Mouse (Mus musculus): Measurements from ENCODE around the gene Serpinb1a. TPM values are rescaled to one million over a fixed set of nuclear protein-coding genes. Genes with fewer than 3 reads are reported as not detected.
A peak's percentile ranks its signal among the peaks of the same experiment; 100 is the strongest.
"Not testable (repeated sequence)": the region's sequence is repeated elsewhere in the genome, so short reads cannot be mapped to it uniquely, and the experiment has no call there.

Gene Serpinb1a
- polyA plus RNA-seq, 1 experiment from 2014 or later = 670 TPM

DNA sequence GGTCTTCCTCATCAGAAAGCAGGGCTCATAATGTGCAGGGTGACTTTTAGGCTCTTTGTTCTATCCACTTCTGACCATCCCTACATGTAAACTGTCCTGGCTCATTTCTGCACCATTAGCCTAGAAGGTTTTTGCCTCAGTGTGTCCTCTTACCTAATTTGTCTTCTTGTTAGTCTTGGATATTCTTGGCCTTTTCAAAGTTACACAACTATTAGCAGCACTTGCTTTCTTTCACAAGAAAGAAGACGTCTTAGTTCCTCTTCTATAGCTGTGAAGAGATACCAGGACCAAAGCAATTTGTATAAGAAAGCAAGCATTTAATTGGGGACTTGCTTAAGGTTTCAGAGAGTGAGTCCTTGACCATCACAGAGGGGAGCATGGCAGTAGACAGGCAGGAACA is 22.9 kb upstream of the Serpinb1a start:
- Histone ChIP-seq H3K4me1 (replicated peaks; ENCODE audit: control insufficient read depth, insufficient read depth, low read length) (no peaks in the 10 kb centered on the region), H3K9me3 (ENCODE audit: control insufficient read depth) (no peaks in the 10 kb centered on the region), H3K27me3 (replicated peaks; ENCODE audit: control insufficient read depth, insufficient read depth, low read length) (no peaks in the 10 kb centered on the region), H3K36me3 (ENCODE audit: control insufficient read depth, insufficient read depth) (no peaks in the 10 kb centered on the region), H3K9ac (ENCODE audit: low read depth, low read length) (no peak overlapping the region), H3K4me2 (replicated peaks; ENCODE audit: low read depth) (no peak overlapping the region), H3K4me3 (ENCODE audit: low read depth, low read length) (no peak overlapping the region), H3K27ac (ENCODE audit: low read depth, low read length) (no peak overlapping the region)
- no peak for TF ChIP-seq CTCF (IDR thresholded peaks at IDR 0.05; ENCODE audit: low read depth)
- WGBS = 65% methylated on average over 1 of the region's 1 CpGs
- no peak for ATAC-seq

DNA sequence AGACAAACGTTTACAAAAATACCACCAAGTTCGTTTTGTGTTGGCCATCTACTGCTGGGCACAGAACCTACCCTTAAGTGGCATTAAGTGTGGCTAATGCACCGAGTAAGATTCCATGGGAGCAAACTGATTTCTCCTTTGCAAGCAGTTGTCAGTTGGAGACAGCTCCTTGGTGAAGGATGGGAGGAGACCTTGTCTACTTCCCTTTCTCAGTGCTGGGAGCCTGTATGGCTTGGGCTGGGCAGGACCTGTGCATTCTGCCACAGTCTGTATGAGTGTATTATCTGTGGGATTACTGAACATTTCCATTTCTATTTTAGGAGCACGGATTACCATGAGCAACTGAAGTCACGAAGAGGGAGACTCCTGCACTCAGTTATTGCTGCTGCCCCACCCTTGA is 17.9 kb upstream of the Serpinb1a start:
- Histone ChIP-seq H3K4me3 (ENCODE audit: low read depth, low read length) (no peak overlapping the region), H3K27me3 (replicated peaks; ENCODE audit: control insufficient read depth, insufficient read depth, low read length) (no peaks in the 10 kb centered on the region), H3K27ac (ENCODE audit: low read depth, low read length) (no peak overlapping the region), H3K9ac (ENCODE audit: low read depth, low read length) (no peak overlapping the region), H3K4me1 (replicated peaks; ENCODE audit: control insufficient read depth, insufficient read depth, low read length) (no peaks in the 10 kb centered on the region), H3K36me3 (ENCODE audit: control insufficient read depth, insufficient read depth) (no peaks in the 10 kb centered on the region), H3K9me3 (ENCODE audit: control insufficient read depth) (no peaks in the 10 kb centered on the region), H3K4me2 (replicated peaks; ENCODE audit: low read depth) (no peak overlapping the region)
- ATAC-seq = no peak
- WGBS = 57% methylated on average over 5 of the region's 5 CpGs
- no peak for TF ChIP-seq CTCF (IDR thresholded peaks at IDR 0.05; ENCODE audit: low read depth)

DNA sequence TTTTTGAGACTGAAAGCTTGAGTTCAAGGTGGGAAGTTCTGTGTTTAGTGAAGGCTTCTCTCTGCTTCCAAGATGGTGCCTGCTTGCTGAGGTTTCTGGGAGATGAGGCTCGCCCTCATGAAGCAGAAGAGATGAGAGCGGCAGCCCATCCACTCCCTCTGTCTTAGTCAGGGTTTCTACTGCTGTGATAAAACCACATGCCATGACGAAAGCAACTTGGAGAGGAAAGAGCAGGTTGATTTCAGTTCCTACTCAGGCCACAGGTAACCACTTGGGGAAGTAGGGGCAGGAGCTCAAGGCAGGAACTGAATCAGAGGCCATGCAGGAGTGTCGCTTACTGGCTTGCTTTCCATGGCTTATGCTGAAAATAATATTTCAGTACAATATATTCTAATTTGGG is 17.2 kb upstream of the Serpinb1a start:
- H3K36me3 ChIP-seq (ENCODE audit: control insufficient read depth, insufficient read depth); H3K9ac ChIP-seq (ENCODE audit: low read depth, low read length); H3K9me3 ChIP-seq (ENCODE audit: control insufficient read depth); H3K4me3 ChIP-seq (ENCODE audit: low read depth, low read length); H3K4me2 ChIP-seq (replicated peaks; ENCODE audit: low read depth); H3K27ac ChIP-seq (ENCODE audit: low read depth, low read length); H3K4me1 ChIP-seq (replicated peaks; ENCODE audit: control insufficient read depth, insufficient read depth, low read length); ATAC-seq; H3K27me3 ChIP-seq (replicated peaks; ENCODE audit: control insufficient read depth, insufficient read depth, low read length): not testable (repeated sequence)
- 79% methylated on average over 4 of the region's 4 CpGs for WGBS

DNA sequence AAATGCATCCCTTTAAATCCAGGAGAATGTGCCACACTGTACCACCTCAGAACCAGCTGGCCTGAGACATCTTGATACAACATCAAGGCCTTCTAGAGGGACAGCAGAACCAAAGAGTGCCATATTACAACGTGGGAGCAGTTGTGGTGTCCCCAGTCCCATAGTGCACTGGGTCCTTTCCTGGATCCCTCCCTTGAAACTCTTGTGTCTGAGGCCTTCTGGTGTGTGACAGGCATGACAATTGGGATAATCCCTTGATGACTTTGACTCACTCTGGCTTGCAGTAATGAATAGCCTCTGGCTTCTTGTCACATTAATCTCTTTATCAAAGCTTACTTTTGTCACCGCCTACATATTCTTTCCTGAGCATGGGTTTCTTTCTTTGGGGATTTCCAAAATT is 16.0 kb upstream of the Serpinb1a start:
- H3K9ac ChIP-seq (ENCODE audit: low read depth, low read length) = no peak overlapping the region
- no peak overlapping the region for H3K27ac ChIP-seq (ENCODE audit: low read depth, low read length)
- H3K4me2 ChIP-seq (replicated peaks; ENCODE audit: low read depth) = no peak overlapping the region
- H3K36me3 ChIP-seq (ENCODE audit: control insufficient read depth, insufficient read depth) = no peaks in the 10 kb centered on the region
- no peaks in the 10 kb centered on the region for H3K4me1 ChIP-seq (replicated peaks; ENCODE audit: control insufficient read depth, insufficient read depth, low read length)
- no peaks in the 10 kb centered on the region for H3K9me3 ChIP-seq (ENCODE audit: control insufficient read depth)
- TF ChIP-seq CTCF (IDR thresholded peaks at IDR 0.05; ENCODE audit: low read depth) = no peak
- WGBS = 58% methylated on average over 2 of the region's 2 CpGs
- no peaks in the 10 kb centered on the region for H3K27me3 ChIP-seq (replicated peaks; ENCODE audit: control insufficient read depth, insufficient read depth, low read length)
- no peak overlapping the region for H3K4me3 ChIP-seq (ENCODE audit: low read depth, low read length)
- ATAC-seq = no peak

DNA sequence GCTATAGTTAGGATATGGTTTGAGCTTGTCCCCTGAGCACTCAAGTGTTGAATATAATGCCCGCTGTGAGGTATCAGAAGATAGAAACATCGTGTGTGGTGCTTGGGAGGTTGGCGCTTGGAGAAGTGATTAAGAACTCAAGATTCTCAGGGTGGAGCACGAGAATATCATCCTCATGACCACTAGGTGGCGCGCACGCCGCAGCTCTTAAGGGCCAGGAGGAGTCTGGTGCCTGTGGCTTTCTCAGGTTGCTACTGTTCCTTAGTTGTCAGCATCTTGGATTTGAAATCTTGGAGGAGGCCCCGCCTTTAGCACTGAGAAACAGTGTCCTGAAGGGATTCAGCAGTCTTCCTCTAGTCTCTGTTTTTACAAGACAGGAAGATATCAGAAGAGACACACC is 15.5 kb upstream of the Serpinb1a start:
- peak; percentile 49; the same call in 1 of the 2 replicates for ATAC-seq
- Histone ChIP-seq H3K4me3 (ENCODE audit: low read depth, low read length) (no peak overlapping the region), H3K4me2 (replicated peaks; ENCODE audit: low read depth) (no peak overlapping the region), H3K9ac (ENCODE audit: low read depth, low read length) (no peak overlapping the region), H3K27me3 (replicated peaks; ENCODE audit: control insufficient read depth, insufficient read depth, low read length) (no peaks in the 10 kb centered on the region), H3K4me1 (replicated peaks; ENCODE audit: control insufficient read depth, insufficient read depth, low read length) (no peaks in the 10 kb centered on the region), H3K36me3 (ENCODE audit: control insufficient read depth, insufficient read depth) (no peaks in the 10 kb centered on the region), H3K27ac (ENCODE audit: low read depth, low read length) (no peak overlapping the region), H3K9me3 (ENCODE audit: control insufficient read depth) (no peaks in the 10 kb centered on the region)
- TF ChIP-seq CTCF (IDR thresholded peaks at IDR 0.05; ENCODE audit: low read depth) = peak; percentile 93
- 3% methylated on average over 9 of the region's 9 CpGs for WGBS

DNA sequence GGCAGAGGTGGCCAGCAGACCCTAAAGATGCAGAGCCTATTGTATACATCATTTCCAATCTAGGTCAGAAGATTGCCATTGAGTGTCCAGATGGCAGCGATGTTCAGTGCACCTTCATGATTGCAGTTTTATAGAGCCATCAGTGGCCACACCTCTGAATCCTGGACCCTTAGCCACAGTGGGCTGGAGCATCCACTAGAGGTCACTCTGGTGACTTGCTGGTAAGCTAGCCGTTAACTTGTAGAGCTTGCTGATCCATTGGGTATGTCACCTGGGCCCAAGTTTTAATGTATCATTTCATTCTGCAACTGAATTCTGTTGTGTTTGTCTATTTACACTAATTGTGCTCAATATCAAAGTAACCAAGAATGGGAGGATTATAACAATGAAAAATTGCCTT is 14.6 kb upstream of the Serpinb1a start:
- 48% methylated on average over 2 of the region's 2 CpGs for WGBS
- ATAC-seq = no peak
- no peaks in the 10 kb centered on the region for H3K4me1 ChIP-seq (replicated peaks; ENCODE audit: control insufficient read depth, insufficient read depth, low read length)
- peak; percentile 62 for TF ChIP-seq CTCF (IDR thresholded peaks at IDR 0.05; ENCODE audit: low read depth)
- H3K36me3 ChIP-seq (ENCODE audit: control insufficient read depth, insufficient read depth) = no peaks in the 10 kb centered on the region
- no peak overlapping the region for H3K9ac ChIP-seq (ENCODE audit: low read depth, low read length)
- H3K4me2 ChIP-seq (replicated peaks; ENCODE audit: low read depth) = no peak overlapping the region
- H3K4me3 ChIP-seq (ENCODE audit: low read depth, low read length) = no peak overlapping the region
- no peaks in the 10 kb centered on the region for H3K27me3 ChIP-seq (replicated peaks; ENCODE audit: control insufficient read depth, insufficient read depth, low read length)
- H3K9me3 ChIP-seq (ENCODE audit: control insufficient read depth) = no peaks in the 10 kb centered on the region
- H3K27ac ChIP-seq (ENCODE audit: low read depth, low read length) = no peak overlapping the region

DNA sequence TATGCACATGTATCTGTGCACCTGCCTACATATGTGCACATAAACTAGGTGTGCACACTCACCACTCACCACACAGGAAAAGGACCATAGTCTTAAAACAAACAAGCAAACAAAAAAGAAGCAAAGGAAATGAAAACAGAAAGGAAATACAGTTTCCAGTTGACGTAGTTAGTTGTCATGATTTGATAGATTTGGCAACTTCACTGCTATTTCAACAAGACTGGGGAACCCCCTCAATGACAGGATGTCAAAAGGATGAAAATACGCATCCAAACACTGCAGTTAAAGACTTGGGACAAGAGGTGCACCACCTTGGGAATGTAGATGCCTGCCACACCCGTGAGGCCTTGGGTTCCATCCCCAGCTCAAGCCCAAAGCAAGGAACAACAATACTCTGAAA is 13.5 kb upstream of the Serpinb1a start:
- not testable (repeated sequence) for H3K4me1 ChIP-seq (replicated peaks; ENCODE audit: control insufficient read depth, insufficient read depth, low read length); ATAC-seq; H3K4me3 ChIP-seq (ENCODE audit: low read depth, low read length); H3K27ac ChIP-seq (ENCODE audit: low read depth, low read length); H3K36me3 ChIP-seq (ENCODE audit: control insufficient read depth, insufficient read depth); H3K9me3 ChIP-seq (ENCODE audit: control insufficient read depth); H3K4me2 ChIP-seq (replicated peaks; ENCODE audit: low read depth); H3K27me3 ChIP-seq (replicated peaks; ENCODE audit: control insufficient read depth, insufficient read depth, low read length); H3K9ac ChIP-seq (ENCODE audit: low read depth, low read length)
- WGBS = 71% methylated on average over 2 of the region's 3 CpGs

Data from intestine, postnatal 0 days (tissue).